Mouse (Mus musculus) urinary bladder, postnatal 36 days (tissue): Measurements from ENCODE around the gene Lmf2.
A peak's percentile ranks its signal among the peaks of the same experiment; 100 is the strongest.

Source experiments
- DNase-seq, 2 experiments: peaks; one replicate each; pipeline ENCODE4 v3.0.0; 2022; ENCODE audit warnings: low spot score in 2 of 2, mixed read lengths in 1 of 2

Lmf2 gene

GRCm38 (mm10) chr15:89355241-89356187 lies at the start of gene Lmf2, which contains the start of gene Ncaph2:
Gene Lmf2 (minus strand): TSS chr15:89355659.
Gene Ncaph2 (plus strand): TSS chr15:89355719.
- peak; percentile 92 to 95 for DNase-seq

GRCm38 (mm10) chr15:89404831-89405623 lies 49.6 kb upstream of the Lmf2 start:
- DNase-seq, result no peak

GRCm38 (mm10) chr15:89402471-89402870 lies 47.0 kb upstream of the Lmf2 start:
- no peak for DNase-seq

- no peak for DNase-seq
Observed at GRCm38 (mm10) chr15:89399716-89400115, 44.3 kb upstream of the Lmf2 start.

- DNase-seq, result no peak
Observed at GRCm38 (mm10) chr15:89398146-89398545, 42.7 kb upstream of the Lmf2 start.

GRCm38 (mm10) chr15:89396883-89397282 lies 41.4 kb upstream of the Lmf2 start:
- no peak for DNase-seq

GRCm38 (mm10) chr15:89390081-89390480 lies 34.6 kb upstream of the Lmf2 start:
- no peak for DNase-seq

- DNase-seq, result no peak
Observed at GRCm38 (mm10) chr15:89387127-89387526, 31.7 kb upstream of the Lmf2 start.

GRCm38 (mm10) chr15:89384617-89385016 lies 29.2 kb upstream of the Lmf2 start, which contains the start of gene Klhdc7b:
Gene Klhdc7b (plus strand): TSS chr15:89384917.
- DNase-seq, result no peak

- DNase-seq, result no peak
Observed at GRCm38 (mm10) chr15:89379429-89379828, 24.0 kb upstream of the Lmf2 start.

GRCm38 (mm10) chr15:89378831-89379401 lies 23.5 kb upstream of the Lmf2 start, which contains the start of gene Odf3b:
Gene Odf3b (minus strand): TSS chr15:89379282.
- no peak for DNase-seq

GRCm38 (mm10) chr15:89377938-89378828 lies 22.7 kb upstream of the Lmf2 start:
- DNase-seq, result no peak

- no peak for DNase-seq
Observed at GRCm38 (mm10) chr15:89377362-89377761, 21.9 kb upstream of the Lmf2 start.

- no peak for DNase-seq
Observed at GRCm38 (mm10) chr15:89376957-89377356, 21.5 kb upstream of the Lmf2 start, which contains the start of gene Tymp. Gene Tymp (minus strand): TSS chr15:89377039.

- no peak for DNase-seq
Observed at GRCm38 (mm10) chr15:89376040-89376439, 20.6 kb upstream of the Lmf2 start.

- no peak for DNase-seq
Observed at GRCm38 (mm10) chr15:89374801-89375534, 19.5 kb upstream of the Lmf2 start.

- no peak for DNase-seq
Observed at GRCm38 (mm10) chr15:89374340-89374739, 18.9 kb upstream of the Lmf2 start.

GRCm38 (mm10) chr15:89373762-89374248 lies 18.3 kb upstream of the Lmf2 start, which contains the start of gene Sco2:
Gene Sco2 (minus strand): TSS chr15:89373846.
- DNase-seq, result peak; percentile 91 to 92

- peak; percentile 77 to 82 for DNase-seq
Observed at GRCm38 (mm10) chr15:89373027-89373761, 17.7 kb upstream of the Lmf2 start.
